Mouse (Mus musculus) liver, embryonic 12.5 days (tissue): ENCODE data around the gene Hivep3. TPM values are rescaled to one million over a fixed set of nuclear protein-coding genes. Genes with fewer than 3 reads are reported as not detected.

Source experiments
- ATAC-seq: fragments of 200-750 bp; cut with Nextera tagmentation; 2 replicates; pipeline ENCODE4 v1.8.0; 2017; ENCODE audit warnings: moderate number of reproducible peaks, mild to moderate bottlenecking, moderate library complexity
- H3K27ac ChIP-seq: fragments of 300-500 bp; sonication (generic); 2 replicates; pipeline ENCODE4 v1.5.1; 2016; ENCODE audit warnings: mild to moderate bottlenecking
- H3K27me3 ChIP-seq: fragments of 300-500 bp; sonication (generic); replicated peaks from 2 replicates; pipeline ENCODE4 v1.6.1; 2016; ENCODE audit warnings: mild to moderate bottlenecking, moderate library complexity
- H3K36me3 ChIP-seq: fragments of 300-500 bp; sonication (generic); 2 replicates; pipeline ENCODE4 v1.6.1; 2016; ENCODE audit warnings: mild to moderate bottlenecking, moderate library complexity
- H3K4me1 ChIP-seq: fragments of 300-500 bp; sonication (generic); 2 replicates; pipeline ENCODE4 v1.6.1; 2016
- H3K4me2 ChIP-seq: fragments of 300-500 bp; sonication (generic); 2 replicates; pipeline ENCODE4 v1.6.1; 2016; ENCODE audit warnings: mild to moderate bottlenecking, moderate library complexity
- H3K4me3 ChIP-seq: fragments of 300-500 bp; sonication (generic); 2 replicates; pipeline ENCODE4 v1.5.1; 2016; ENCODE audit warnings: mild to moderate bottlenecking, moderate library complexity
- H3K9ac ChIP-seq: fragments of 300-500 bp; sonication (generic); 2 replicates; pipeline ENCODE4 v1.6.1; 2016; ENCODE audit warnings: mild to moderate bottlenecking, moderate library complexity
- H3K9me3 ChIP-seq: fragments of 300-500 bp; sonication (generic); replicated peaks from 2 replicates; pipeline ENCODE4 v1.6.1; 2016; ENCODE audit warnings: mild to moderate bottlenecking, moderate library complexity
- WGBS: fragments of 180-500 bp; shearing (Covaris S2); methylation state at CpG from one replicate; pipeline ENCODE4 v1.1.7; 2016; ENCODE audit not compliant: insufficient replicate concordance; 5-methylcytosine and 5-hydroxymethylcytosine counted together
- polyA plus RNA-seq: library from polyadenylated mRNA; unstranded; fragments of >200 nt; fragmentation: Nextera tagmentation; extraction: Ambion mirVana; gene quantifications from 2 replicates; pipeline ENCODE4 v1.2.1, GENCODE M21; 2016

The Hivep3 gene
- polyA plus RNA-seq: 2.2 and 2.9 TPM in 2 replicates

DNA sequence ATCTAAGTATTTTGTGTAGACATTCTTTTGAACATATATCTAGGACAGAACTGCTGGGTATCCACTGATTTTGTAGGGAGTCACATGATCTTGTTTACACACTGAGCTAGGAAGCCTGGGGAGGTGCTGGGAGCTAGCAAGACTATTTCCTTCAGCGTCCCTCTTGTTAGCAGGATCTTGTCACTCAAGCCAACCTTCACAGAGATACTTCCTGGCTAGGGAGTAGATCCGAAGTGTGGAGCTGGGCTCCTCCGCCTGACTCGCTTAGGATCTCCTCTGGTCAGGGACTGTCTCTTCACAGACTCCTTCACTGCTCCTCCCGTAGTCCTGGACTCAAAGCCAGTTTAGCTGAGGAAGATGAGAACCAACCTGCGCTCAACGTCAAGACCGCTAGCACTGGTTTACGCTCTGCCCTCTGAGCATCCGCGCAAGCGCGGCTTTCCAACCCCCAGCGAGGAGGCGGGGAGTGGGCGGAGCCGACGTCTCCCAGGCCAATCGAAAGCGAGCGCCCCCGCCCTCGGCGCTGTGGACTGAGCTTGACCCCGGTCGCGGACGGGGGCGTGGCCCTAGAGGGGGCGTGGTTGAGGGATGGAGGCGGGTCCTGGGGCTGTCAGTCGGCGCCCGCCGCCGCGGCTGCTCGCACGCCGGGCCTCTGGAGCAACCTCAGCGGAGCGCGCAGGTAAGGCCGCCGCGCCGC is at the start of gene Hivep3:
Gene Hivep3 (plus strand): TSS at position 601 of the 697 bp plus-strand sequence.
- Histone ChIP-seq H3K4me3 (peak within 1 kb of the TSS; percentile 64), H3K27ac (0 out of 2 replicates have a peak within 1 kb of the TSS, but pooled peaks have one; percentile 18), H3K4me1 (peaks cover 10% of the 10 kb centered on the region), H3K4me2 (peak within 1 kb of the TSS; percentile 91), H3K27me3 (peaks cover 39% of the 10 kb centered on the region), H3K9ac (peak within 1 kb of the TSS; percentile 35; the same call in 1 of the 2 replicates), H3K36me3 (no peaks in the 10 kb centered on the region), H3K9me3 (no peaks in the 10 kb centered on the region)
- ATAC-seq: peak; percentile 97
- WGBS: under 1% methylated on average over 47 of the region's 47 CpGs

DNA sequence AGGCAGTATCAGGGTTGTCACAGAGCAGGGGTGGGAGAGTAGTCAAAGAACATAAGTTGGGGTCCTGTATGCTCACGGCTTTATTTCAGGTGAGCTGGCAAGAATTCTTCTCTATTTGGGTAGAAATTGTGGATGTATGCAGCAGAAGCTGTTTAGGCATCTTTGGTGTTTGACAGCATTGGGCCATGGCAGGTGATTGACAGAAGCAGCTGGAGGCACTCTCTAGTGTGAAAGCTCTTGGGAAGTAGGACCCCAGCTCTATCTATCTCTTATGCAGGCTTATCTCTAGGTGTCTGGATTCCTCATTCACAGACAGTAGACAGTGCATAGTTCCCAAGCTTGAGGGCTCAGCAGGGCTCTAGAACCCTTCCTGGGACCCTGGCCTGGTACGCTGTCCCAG is 47.8 kb upstream of the Hivep3 start:
- WGBS: 68% methylated on average over 2 of the region's 2 CpGs
- no peak overlapping the region for H3K4me2 ChIP-seq
- H3K4me1 ChIP-seq: no peaks in the 10 kb centered on the region
- H3K9me3 ChIP-seq: no peaks in the 10 kb centered on the region
- no peak overlapping the region for H3K4me3 ChIP-seq
- no peaks in the 10 kb centered on the region for H3K27me3 ChIP-seq
- H3K36me3 ChIP-seq: no peaks in the 10 kb centered on the region
- no peak overlapping the region for H3K9ac ChIP-seq
- ATAC-seq: no peak
- H3K27ac ChIP-seq: no peak overlapping the region

- 43% methylated on average over 2 of the region's 2 CpGs for WGBS
- Histone ChIP-seq H3K27ac (no peak overlapping the region), H3K27me3 (no peaks in the 10 kb centered on the region), H3K4me3 (no peak overlapping the region), H3K9me3 (no peaks in the 10 kb centered on the region), H3K4me1 (no peaks in the 10 kb centered on the region), H3K4me2 (no peak overlapping the region), H3K36me3 (no peaks in the 10 kb centered on the region), H3K9ac (no peak overlapping the region)
- no peak for ATAC-seq
Observed at GRCm38 (mm10) chr4:119698339-119698738, 35.2 kb upstream of the Hivep3 start.

DNA sequence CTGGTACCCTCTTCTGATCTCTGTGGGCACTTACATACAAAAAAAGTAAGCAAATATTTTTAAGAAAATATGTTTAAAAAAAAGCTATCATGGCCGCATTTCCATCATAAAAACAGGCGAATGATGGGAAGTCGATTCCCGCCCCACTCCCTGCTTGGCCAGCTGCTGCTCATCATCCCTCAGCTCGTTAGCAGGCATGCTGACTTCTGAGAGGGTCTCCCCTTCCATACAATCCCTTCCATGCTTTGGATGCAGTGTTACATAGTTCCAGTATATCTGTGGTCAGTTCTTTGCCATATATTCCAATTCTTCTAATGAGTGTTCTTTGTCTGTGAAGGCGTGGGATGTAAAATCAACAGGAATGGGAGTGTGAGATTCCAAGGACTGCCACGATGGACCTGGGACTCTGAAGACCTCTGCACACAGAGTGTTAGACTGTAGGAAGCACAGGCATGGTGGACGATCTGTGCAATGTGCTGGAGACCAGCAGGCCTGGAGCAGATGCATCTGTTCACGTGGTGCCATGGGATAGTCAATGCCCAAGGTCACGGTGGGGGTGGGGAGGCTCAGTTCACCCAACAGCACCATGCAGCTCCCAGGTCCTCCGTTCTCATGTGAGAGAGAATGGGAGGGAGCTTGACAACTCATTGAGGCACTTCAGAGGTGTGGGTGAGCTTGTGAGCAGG is 32.2 kb upstream of the Hivep3 start:
- ATAC-seq: no peak
- Histone ChIP-seq H3K9me3 (no peaks in the 10 kb centered on the region), H3K4me2 (no peak overlapping the region), H3K9ac (no peak overlapping the region), H3K27me3 (no peaks in the 10 kb centered on the region), H3K27ac (no peak overlapping the region), H3K36me3 (no peaks in the 10 kb centered on the region), H3K4me3 (no peak overlapping the region), H3K4me1 (no peaks in the 10 kb centered on the region)
- 70% methylated on average over 11 of the region's 11 CpGs for WGBS

- no peaks in the 10 kb centered on the region for H3K9me3 ChIP-seq
- no peaks in the 10 kb centered on the region for H3K36me3 ChIP-seq
- no peak overlapping the region for H3K4me3 ChIP-seq
- no peak for ATAC-seq
- H3K4me2 ChIP-seq: no peak overlapping the region
- H3K4me1 ChIP-seq: no peaks in the 10 kb centered on the region
- H3K27me3 ChIP-seq: no peaks in the 10 kb centered on the region
- WGBS: 69% methylated on average over 8 of the region's 8 CpGs
- H3K27ac ChIP-seq: no peak overlapping the region
- no peak overlapping the region for H3K9ac ChIP-seq
Observed at GRCm38 (mm10) chr4:119703965-119704364, 29.6 kb upstream of the Hivep3 start.

GRCm38 (mm10) chr4:119707326-119707725 is 26.3 kb upstream of the Hivep3 start:
- H3K27ac ChIP-seq: no peak overlapping the region
- no peak overlapping the region for H3K4me2 ChIP-seq
- H3K27me3 ChIP-seq: no peaks in the 10 kb centered on the region
- no peaks in the 10 kb centered on the region for H3K9me3 ChIP-seq
- no peak overlapping the region for H3K4me3 ChIP-seq
- H3K36me3 ChIP-seq: no peaks in the 10 kb centered on the region
- 57% methylated on average over 5 of the region's 5 CpGs for WGBS
- H3K4me1 ChIP-seq: no peaks in the 10 kb centered on the region
- no peak overlapping the region for H3K9ac ChIP-seq
- no peak for ATAC-seq

DNA sequence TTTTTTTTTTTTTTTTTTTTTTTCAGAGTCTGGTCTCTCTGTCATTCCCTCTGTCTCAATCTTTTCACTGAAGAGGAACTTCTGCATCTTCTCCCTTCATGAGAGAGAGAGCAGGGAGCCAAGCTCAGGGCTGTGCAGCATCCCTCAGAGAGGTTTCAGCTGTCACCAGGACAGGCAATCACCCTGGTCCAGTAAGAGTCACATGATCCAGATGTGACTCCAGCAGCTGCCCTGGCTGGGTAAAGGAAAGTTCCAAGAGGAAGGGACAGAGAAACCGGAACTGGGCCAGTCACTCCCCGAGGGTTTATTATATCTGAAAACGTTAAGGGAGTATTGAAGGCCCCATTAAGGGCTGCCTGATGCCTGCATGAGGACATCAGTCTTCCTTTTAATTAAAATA is 25.8 kb upstream of the Hivep3 start:
- H3K4me3 ChIP-seq: no peak overlapping the region
- H3K36me3 ChIP-seq: no peaks in the 10 kb centered on the region
- H3K4me1 ChIP-seq: no peaks in the 10 kb centered on the region
- no peaks in the 10 kb centered on the region for H3K9me3 ChIP-seq
- H3K27ac ChIP-seq: no peak overlapping the region
- no peak overlapping the region for H3K4me2 ChIP-seq
- WGBS: 44% methylated on average over 3 of the region's 3 CpGs
- no peak for ATAC-seq
- H3K9ac ChIP-seq: no peak overlapping the region
- H3K27me3 ChIP-seq: no peaks in the 10 kb centered on the region

GRCm38 (mm10) chr4:119710208-119710607 is 23.4 kb upstream of the Hivep3 start:
- ATAC-seq: no peak
- Histone ChIP-seq H3K27ac (no peak overlapping the region), H3K9ac (no peak overlapping the region), H3K4me3 (no peak overlapping the region), H3K36me3 (no peaks in the 10 kb centered on the region), H3K4me2 (no peak overlapping the region), H3K27me3 (no peaks in the 10 kb centered on the region), H3K9me3 (no peaks in the 10 kb centered on the region), H3K4me1 (no peaks in the 10 kb centered on the region)
- 63% methylated on average over 4 of the region's 4 CpGs for WGBS

DNA sequence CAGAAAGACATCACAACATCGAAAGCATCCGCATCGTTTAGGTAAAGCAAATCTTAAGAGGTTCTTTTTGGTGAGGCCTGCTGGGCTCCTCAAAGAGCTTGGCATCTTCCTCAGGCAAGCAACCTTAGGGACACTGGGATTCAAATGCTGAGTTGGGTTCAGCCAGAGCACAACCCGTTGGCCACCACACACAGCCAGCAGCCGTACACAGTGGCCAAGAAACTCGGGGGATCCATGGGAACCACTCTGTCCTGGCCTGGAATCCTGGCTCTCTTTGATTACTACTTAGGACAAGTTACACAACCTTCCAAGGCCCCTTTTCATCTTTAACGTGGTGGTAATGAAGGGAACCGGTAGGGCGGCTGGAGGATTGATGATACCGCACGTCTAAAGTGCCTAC is 16.1 kb upstream of the Hivep3 start:
- no peaks in the 10 kb centered on the region for H3K4me1 ChIP-seq
- no peaks in the 10 kb centered on the region for H3K36me3 ChIP-seq
- H3K9me3 ChIP-seq: no peaks in the 10 kb centered on the region
- no peak for ATAC-seq
- H3K4me3 ChIP-seq: no peak overlapping the region
- H3K27me3 ChIP-seq: no peaks in the 10 kb centered on the region
- no peak overlapping the region for H3K9ac ChIP-seq
- H3K4me2 ChIP-seq: no peak overlapping the region
- no peak overlapping the region for H3K27ac ChIP-seq
- 77% methylated on average over 11 of the region's 11 CpGs for WGBS

GRCm38 (mm10) chr4:119721531-119721930 is 12.1 kb upstream of the Hivep3 start:
- no peak overlapping the region for H3K27ac ChIP-seq
- WGBS: 67% methylated on average over 3 of the region's 3 CpGs
- no peak overlapping the region for H3K4me2 ChIP-seq
- H3K27me3 ChIP-seq: no peaks in the 10 kb centered on the region
- H3K4me3 ChIP-seq: no peak overlapping the region
- H3K36me3 ChIP-seq: no peaks in the 10 kb centered on the region
- ATAC-seq: no peak
- H3K9me3 ChIP-seq: no peaks in the 10 kb centered on the region
- H3K4me1 ChIP-seq: no peaks in the 10 kb centered on the region
- H3K9ac ChIP-seq: no peak overlapping the region

- no peak overlapping the region for H3K27ac ChIP-seq
- no peak overlapping the region for H3K4me2 ChIP-seq
- no peak overlapping the region for H3K4me3 ChIP-seq
- ATAC-seq: no peak
- H3K27me3 ChIP-seq: peaks cover 10% of the 10 kb centered on the region; the same call in 1 of the 2 replicates
- H3K36me3 ChIP-seq: no peaks in the 10 kb centered on the region
- no peaks in the 10 kb centered on the region for H3K4me1 ChIP-seq
- 61% methylated on average over 5 of the region's 5 CpGs for WGBS
- no peak overlapping the region for H3K9ac ChIP-seq
- H3K9me3 ChIP-seq: no peaks in the 10 kb centered on the region
Observed at GRCm38 (mm10) chr4:119726074-119726473, 7.5 kb upstream of the Hivep3 start.

DNA sequence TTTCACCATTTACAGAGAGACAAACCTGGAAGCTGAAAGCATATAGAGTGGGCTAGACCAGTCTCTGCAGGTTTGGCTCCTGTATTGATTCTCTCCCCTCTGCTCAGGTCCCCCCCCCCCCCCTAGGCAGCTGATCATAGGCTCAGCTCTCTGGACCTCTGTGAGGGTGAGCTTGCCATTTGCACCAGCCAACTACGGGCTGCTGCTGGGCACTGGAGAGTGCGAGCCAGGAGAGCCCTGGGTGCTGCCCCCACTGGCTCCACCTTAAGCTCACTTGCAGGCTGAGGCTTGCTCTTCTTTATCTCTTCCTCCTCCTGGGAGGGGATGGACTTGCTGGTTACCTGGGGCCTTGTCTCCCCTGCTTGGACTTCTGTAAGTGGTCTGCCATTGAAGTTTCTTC is 5.7 kb upstream of the Hivep3 start:
- WGBS: 69% methylated on average over 2 of the region's 2 CpGs
- Histone ChIP-seq H3K4me1 (no peaks in the 10 kb centered on the region), H3K9me3 (no peaks in the 10 kb centered on the region), H3K4me3 (no peak overlapping the region), H3K27ac (no peak overlapping the region), H3K4me2 (no peak overlapping the region), H3K9ac (no peak overlapping the region), H3K36me3 (no peaks in the 10 kb centered on the region), H3K27me3 (peaks cover 14% of the 10 kb centered on the region)
- ATAC-seq: no peak
